Mouse (Mus musculus): ENCODE measurements around the gene Atp6ap2. TPM values are rescaled to one million over a fixed set of nuclear protein-coding genes. Genes with fewer than 3 reads are reported as not detected.
"Not testable (repeated sequence)": the region's sequence is repeated elsewhere in the genome, so short reads cannot be mapped to it uniquely, and the experiment has no call there.

Gene Atp6ap2
- polyA plus RNA-seq (2015; fragmentation: Nextera tagmentation; extraction: Ambion mirVana) = 63.0 and 69.7 TPM in 2 replicates

DNA sequence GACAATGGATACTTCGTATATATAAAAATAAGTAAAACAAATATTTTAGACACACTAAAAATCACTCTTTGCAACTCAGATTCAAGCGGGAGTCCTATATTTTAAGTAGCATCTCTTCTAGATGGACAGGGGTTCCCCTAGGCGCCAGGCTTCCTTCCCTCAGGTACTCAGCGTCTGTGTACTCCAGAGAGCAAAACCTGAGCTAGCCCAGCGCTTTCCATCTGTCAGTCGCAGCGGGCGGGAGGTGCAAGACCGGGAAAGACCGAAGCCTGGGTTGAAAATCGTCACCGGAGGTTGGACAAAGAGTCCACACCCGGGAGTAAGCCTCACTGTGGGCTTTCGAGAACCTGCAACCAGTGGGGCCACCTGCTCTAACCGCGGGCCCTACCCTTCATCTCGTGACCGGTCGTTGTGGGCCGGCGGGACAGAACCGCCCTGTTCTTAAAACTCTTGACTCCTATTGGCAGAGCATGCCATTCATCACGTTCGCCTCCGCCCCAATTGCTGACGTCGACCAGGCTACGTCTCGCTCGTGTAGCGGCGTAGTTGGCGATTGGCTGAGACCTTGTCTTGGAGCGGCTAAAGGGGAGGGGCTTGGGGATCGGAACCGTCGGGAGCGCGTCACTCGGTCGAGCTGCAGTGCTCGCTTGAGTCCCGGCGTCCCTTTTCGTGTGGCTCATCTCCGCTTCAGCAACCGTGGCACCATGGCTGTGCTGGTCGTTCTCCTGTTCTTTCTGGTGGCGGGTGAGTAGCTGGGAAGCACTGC is at the start of gene Atp6ap2:
Atp6ap2 (plus strand) TSS at position 610 of the 766 bp plus-strand sequence.
- H3K27ac ChIP-seq = peak within 1 kb of the TSS; percentile 79
- WGBS = 25% methylated on average over 49 of the region's 49 CpGs

DNA sequence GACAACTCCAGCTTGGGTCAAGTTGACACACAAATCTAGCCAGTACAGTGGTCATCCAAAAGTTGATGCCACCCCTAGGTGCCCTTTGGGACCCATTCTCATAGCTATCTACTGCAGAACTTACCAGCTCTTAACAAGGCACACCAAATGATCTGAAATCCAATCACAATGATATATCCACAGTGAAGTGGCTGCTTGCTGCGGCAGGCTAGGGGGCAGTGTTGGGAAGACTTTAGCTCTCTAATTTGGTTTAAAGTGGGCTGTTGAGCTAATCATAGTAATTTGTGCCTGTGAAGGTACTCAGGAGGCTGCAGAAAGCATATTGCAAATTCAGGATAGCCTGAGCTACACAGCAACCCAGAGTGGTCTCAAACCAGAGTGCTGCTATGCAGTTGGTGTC is 43.2 kb upstream of the Atp6ap2 start:
- Histone ChIP-seq H3K9me3 (no peaks in the 10 kb centered on the region), H3K4me1 (no peaks in the 10 kb centered on the region), H3K36me3 (no peaks in the 10 kb centered on the region), H3K4me3 (no peak overlapping the region), H3K27ac (no peak overlapping the region), H3K27me3 (no peaks in the 10 kb centered on the region), H3K4me2 (no peak overlapping the region), H3K9ac (no peak overlapping the region)
- no peak for ATAC-seq (ENCODE audit: insufficient number of reproducible peaks, insufficient read depth, low FRiP score, low TSS enrichment, low read depth)
- WGBS = 86% methylated on average over 1 of the region's 1 CpGs

More for the DNA sequence above, at the start of gene Atp6ap2:
- Histone ChIP-seq H3K9ac (peak within 1 kb of the TSS; percentile 81), H3K4me3 (peak within 1 kb of the TSS; percentile 66), H3K27me3 (peaks cover 15% of the 10 kb centered on the region), H3K9me3 (no peaks in the 10 kb centered on the region), H3K36me3 (no peaks in the 10 kb centered on the region), H3K4me2 (peak within 1 kb of the TSS; percentile 55), H3K4me1 (no peaks in the 10 kb centered on the region)
- ATAC-seq (ENCODE audit: insufficient number of reproducible peaks, insufficient read depth, low FRiP score, low TSS enrichment, low read depth) = peak; percentile 99

DNA sequence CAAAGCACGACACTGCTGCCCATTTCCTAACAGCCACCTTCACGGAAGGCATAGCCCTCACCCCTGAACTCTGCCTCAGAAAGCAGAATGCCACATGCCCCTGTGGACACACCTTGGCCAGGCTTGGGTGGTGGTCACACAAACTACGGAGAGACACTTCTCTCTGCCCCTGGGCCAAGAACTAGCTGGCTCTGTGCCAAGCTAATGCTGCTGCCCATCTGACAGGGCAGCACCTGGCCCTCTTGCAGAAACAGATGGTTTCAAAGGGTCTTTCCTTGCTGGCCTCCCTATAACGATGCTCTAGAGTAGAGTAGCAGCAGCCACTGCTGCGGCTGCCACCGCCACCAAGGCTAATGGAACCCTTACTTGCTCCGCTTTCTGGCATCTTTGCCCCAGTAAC is 30.5 kb upstream of the Atp6ap2 start:
- WGBS = 79% methylated on average over 7 of the region's 7 CpGs
- Histone ChIP-seq H3K36me3 (no peaks in the 10 kb centered on the region), H3K9me3 (no peaks in the 10 kb centered on the region), H3K27me3 (no peaks in the 10 kb centered on the region), H3K27ac (no peak overlapping the region), H3K9ac (no peak overlapping the region), H3K4me2 (no peak overlapping the region), H3K4me3 (no peak overlapping the region), H3K4me1 (no peaks in the 10 kb centered on the region)
- no peak for ATAC-seq (ENCODE audit: insufficient number of reproducible peaks, insufficient read depth, low FRiP score, low TSS enrichment, low read depth)

DNA sequence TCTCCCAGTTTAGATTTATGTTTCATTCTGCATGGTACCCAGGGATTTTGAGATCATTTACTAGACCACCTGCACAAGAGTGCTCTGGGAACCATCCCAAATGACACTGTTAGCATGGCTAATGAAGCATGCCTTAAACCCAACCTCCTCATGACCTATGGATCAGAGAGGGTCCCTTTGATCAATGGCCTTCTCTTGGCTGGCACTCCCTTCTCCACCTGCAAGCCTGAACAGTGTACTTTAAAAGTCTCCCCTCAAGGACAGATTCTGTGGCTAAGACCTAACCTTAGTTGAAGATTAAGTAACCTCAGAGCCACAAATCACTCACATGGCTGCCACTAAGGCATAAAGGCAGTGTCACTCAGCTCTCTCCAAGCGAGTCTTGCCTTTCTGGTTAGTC is 16.2 kb upstream of the Atp6ap2 start:
- Histone ChIP-seq H3K4me3 (no peak overlapping the region), H3K4me2 (no peak overlapping the region), H3K27me3 (peaks cover 14% of the 10 kb centered on the region; the same call in 1 of the 2 replicates), H3K4me1 (no peaks in the 10 kb centered on the region), H3K36me3 (no peaks in the 10 kb centered on the region), H3K27ac (no peak overlapping the region), H3K9me3 (no peaks in the 10 kb centered on the region), H3K9ac (no peak overlapping the region)
- WGBS = 75% methylated on average over 1 of the region's 1 CpGs
- no peak for ATAC-seq (ENCODE audit: insufficient number of reproducible peaks, insufficient read depth, low FRiP score, low TSS enrichment, low read depth)

DNA sequence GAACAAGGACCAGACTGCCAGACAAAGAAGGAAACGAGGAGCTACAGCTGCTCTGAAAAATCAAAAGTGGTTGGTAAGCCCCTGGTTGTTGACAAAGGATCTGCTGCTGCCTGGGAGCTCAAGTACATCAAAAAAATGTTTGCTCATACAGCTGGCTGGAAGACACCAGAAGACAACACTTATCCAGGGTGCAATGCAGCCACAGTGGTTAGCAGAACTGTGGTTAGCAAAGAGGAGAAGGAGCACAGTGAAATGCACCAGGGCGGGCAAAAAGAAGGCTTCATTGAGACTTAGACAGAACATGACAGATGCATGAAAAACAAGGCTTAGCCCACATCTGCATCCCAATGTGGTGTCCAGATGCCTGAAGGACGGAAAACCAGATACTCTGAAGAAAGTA is 9.7 kb upstream of the Atp6ap2 start:
- Histone ChIP-seq H3K9ac (no peak overlapping the region), H3K27me3 (peaks cover 15% of the 10 kb centered on the region), H3K9me3 (no peaks in the 10 kb centered on the region), H3K27ac (no peak overlapping the region), H3K36me3 (no peaks in the 10 kb centered on the region), H3K4me3 (no peak overlapping the region), H3K4me1 (no peaks in the 10 kb centered on the region), H3K4me2 (no peak overlapping the region)
- no peak for ATAC-seq (ENCODE audit: insufficient number of reproducible peaks, insufficient read depth, low FRiP score, low TSS enrichment, low read depth)
- 59% methylated on average over 3 of the region's 3 CpGs for WGBS

DNA sequence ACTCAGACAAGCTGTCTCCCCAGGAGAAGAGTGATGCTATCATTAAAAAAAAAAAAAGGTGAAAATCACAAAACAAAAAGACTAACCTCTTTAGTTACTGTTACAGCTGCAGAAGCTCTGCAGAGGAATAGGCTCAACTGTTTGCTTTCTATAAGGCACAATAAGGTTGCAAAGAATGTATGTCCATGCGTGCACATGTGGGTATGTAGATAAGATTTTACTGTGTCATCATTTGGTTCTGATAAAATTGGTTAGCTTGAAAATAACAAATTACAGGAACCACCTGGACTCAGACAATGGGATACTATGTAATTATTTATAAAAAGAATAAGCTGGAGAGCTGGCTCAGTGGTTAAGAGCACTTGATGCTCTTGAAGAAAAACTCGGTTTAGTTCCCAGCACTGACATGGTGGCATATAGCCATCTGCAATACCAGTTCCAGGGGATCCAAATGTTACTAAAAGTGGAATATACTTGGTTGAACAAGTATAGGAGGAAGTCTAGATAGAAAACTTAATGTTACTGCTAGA is 9.2 kb upstream of the Atp6ap2 start:
- H3K36me3 ChIP-seq = no peaks in the 10 kb centered on the region
- H3K4me2 ChIP-seq = no peak overlapping the region
- no peak overlapping the region for H3K4me3 ChIP-seq
- 74% methylated on average over 2 of the region's 2 CpGs for WGBS
- no peak overlapping the region for H3K27ac ChIP-seq
- H3K9ac ChIP-seq = no peak overlapping the region
- peaks cover 18% of the 10 kb centered on the region for H3K27me3 ChIP-seq
- no peak for ATAC-seq (ENCODE audit: insufficient number of reproducible peaks, insufficient read depth, low FRiP score, low TSS enrichment, low read depth)
- no peaks in the 10 kb centered on the region for H3K4me1 ChIP-seq
- no peaks in the 10 kb centered on the region for H3K9me3 ChIP-seq

DNA sequence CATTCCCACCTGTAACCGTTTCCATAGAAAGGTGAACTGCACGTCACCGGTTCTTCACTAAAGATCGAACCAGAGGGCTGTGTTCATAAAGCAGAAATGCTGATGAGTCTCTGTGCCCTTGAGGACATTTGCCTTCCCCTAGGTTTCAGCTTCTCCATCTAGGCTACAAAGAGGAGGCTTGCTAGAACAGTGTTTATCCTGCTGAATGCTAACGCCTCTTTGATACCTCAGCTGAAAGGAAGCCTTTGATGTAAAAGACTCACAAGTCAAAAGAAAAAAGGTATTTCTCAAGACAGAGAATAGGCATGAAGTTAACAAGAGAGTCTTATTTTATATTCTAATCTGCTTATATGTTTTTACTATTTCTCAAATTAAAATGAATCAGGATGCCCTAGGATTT is 4.3 kb upstream of the Atp6ap2 start:
- Histone ChIP-seq H3K4me2 (no peak overlapping the region), H3K4me1 (no peaks in the 10 kb centered on the region), H3K9me3 (no peaks in the 10 kb centered on the region), H3K27ac (no peak overlapping the region), H3K27me3 (peaks cover 12% of the 10 kb centered on the region), H3K9ac (no peak overlapping the region), H3K4me3 (no peak overlapping the region), H3K36me3 (no peaks in the 10 kb centered on the region)
- 83% methylated on average over 5 of the region's 5 CpGs for WGBS
- ATAC-seq (ENCODE audit: insufficient number of reproducible peaks, insufficient read depth, low FRiP score, low TSS enrichment, low read depth) = no peak

DNA sequence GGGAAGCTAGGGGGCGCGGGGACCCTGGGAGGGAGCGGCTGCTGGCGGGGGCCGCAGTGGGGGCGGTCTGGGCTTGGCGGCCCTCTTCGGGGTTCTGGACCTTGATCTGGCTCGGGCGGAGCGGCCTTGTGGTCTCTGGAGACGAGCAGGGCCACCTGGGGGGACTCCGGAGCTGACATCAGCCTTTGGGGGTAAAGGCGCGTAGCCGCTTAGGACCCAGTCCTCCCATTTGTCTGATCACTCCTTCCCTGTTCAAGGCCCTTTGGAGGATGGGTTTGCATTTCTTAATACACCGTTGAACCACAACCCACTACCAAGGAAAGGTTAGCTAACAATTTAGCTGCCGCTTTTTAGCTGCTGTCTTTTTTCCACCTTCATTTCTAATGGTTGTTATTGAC is 356 bp downstream of the Atp6ap2 start:
- peak overlapping the region; percentile 81 for H3K9ac ChIP-seq
- H3K4me2 ChIP-seq = peak overlapping the region; percentile 55
- H3K27ac ChIP-seq = peak overlapping the region; percentile 79
- H3K9me3 ChIP-seq = no peaks in the 10 kb centered on the region
- no peaks in the 10 kb centered on the region for H3K36me3 ChIP-seq
- no peak for ATAC-seq (ENCODE audit: insufficient number of reproducible peaks, insufficient read depth, low FRiP score, low TSS enrichment, low read depth)
- 22% methylated on average over 18 of the region's 18 CpGs for WGBS
- no peaks in the 10 kb centered on the region for H3K4me1 ChIP-seq
- peak overlapping the region; percentile 66 for H3K4me3 ChIP-seq
- H3K27me3 ChIP-seq = peaks cover 10% of the 10 kb centered on the region; the same call in 1 of the 2 replicates

DNA sequence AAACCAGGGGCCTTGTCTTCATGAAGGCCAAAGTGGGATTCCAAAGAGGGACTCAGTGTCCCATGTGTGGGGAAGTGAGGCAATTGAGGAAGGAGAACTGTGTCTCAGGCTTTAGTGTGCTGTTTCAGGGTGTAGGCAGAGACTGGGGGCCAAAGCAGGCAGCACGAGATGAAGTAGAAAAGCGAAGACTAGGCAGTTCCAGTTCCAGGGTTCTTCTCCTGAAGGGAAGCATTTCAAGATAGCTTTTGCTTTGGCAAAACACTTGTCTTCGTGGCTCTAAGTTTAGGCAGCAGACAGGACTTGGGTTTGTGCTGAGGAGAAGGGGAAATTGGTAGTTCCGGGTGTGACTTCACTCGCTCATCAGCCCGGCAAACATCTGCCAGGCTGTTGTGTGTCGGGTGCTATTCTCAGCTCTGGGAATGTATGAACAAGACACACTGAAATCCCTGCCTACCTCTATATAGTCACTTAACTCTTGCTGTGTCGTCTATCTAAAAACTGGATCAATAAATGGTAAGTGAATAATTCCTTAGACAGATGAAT is 3.9 kb downstream of the Atp6ap2 start:
- no peak overlapping the region for H3K9ac ChIP-seq
- H3K27me3 ChIP-seq = peaks cover 8% of the 10 kb centered on the region; the same call in 1 of the 2 replicates
- no peaks in the 10 kb centered on the region for H3K9me3 ChIP-seq
- no peak overlapping the region for H3K4me3 ChIP-seq
- 87% methylated on average over 8 of the region's 8 CpGs for WGBS
- no peak overlapping the region for H3K27ac ChIP-seq
- ATAC-seq (ENCODE audit: insufficient number of reproducible peaks, insufficient read depth, low FRiP score, low TSS enrichment, low read depth) = no peak
- no peaks in the 10 kb centered on the region for H3K4me1 ChIP-seq
- no peaks in the 10 kb centered on the region for H3K36me3 ChIP-seq
- H3K4me2 ChIP-seq = no peak overlapping the region

DNA sequence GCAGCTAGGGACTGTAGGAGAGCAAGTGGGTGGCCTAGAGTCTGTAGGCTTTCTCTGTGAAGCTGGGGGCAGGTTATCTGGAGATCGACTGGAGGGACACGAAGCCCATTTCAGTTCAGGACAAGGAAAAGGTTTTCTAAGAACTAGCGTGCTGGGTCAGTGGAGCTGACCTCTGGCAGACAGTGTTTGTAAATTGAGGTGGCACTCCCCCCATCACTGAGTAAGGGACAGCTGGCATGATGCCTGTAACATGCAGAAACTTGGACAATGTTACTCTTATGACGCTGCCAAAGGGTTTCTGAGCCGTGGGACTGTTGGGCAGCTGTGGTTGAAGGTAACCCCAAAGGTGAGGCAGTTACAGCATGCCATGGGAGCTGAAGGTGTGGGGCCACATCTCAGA is 4.4 kb downstream of the Atp6ap2 start:
- no peaks in the 10 kb centered on the region for H3K4me1 ChIP-seq
- H3K9me3 ChIP-seq = no peaks in the 10 kb centered on the region
- H3K9ac ChIP-seq = no peak overlapping the region
- H3K27me3 ChIP-seq = peaks cover 8% of the 10 kb centered on the region; the same call in 1 of the 2 replicates
- H3K4me3 ChIP-seq = no peak overlapping the region
- peaks cover 5% of the 10 kb centered on the region; the same call in 1 of the 2 replicates for H3K36me3 ChIP-seq
- 82% methylated on average over 5 of the region's 5 CpGs for WGBS
- H3K4me2 ChIP-seq = no peak overlapping the region
- no peak for ATAC-seq (ENCODE audit: insufficient number of reproducible peaks, insufficient read depth, low FRiP score, low TSS enrichment, low read depth)
- no peak overlapping the region for H3K27ac ChIP-seq

DNA sequence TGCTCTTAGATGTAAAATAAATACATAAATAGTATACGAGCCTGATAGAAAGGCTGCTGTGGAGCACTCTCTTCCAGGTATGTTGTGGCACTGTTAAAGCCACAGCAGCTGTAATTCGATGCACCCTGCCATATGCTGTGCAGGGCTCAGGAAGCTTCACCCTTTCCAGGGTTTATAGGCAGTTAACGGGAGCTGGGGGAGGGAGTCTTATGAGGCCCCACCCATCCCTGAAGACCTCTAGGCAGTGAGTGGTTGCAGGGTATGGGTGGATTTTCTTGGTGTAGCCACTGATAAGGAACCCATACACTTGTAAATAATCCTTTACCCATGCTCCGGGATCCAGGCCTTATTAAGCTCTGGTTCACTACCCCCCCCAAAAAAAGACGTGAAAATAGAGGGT is 6.2 kb downstream of the Atp6ap2 start:
- Histone ChIP-seq H3K27me3 (peaks cover 3% of the 10 kb centered on the region; the same call in 1 of the 2 replicates), H3K4me2 (no peak overlapping the region), H3K27ac (no peak overlapping the region), H3K9me3 (no peaks in the 10 kb centered on the region), H3K36me3 (peaks cover 14% of the 10 kb centered on the region), H3K9ac (no peak overlapping the region), H3K4me1 (no peaks in the 10 kb centered on the region), H3K4me3 (no peak overlapping the region)
- WGBS = 74% methylated on average over 5 of the region's 5 CpGs
- no peak for ATAC-seq (ENCODE audit: insufficient number of reproducible peaks, insufficient read depth, low FRiP score, low TSS enrichment, low read depth)

DNA sequence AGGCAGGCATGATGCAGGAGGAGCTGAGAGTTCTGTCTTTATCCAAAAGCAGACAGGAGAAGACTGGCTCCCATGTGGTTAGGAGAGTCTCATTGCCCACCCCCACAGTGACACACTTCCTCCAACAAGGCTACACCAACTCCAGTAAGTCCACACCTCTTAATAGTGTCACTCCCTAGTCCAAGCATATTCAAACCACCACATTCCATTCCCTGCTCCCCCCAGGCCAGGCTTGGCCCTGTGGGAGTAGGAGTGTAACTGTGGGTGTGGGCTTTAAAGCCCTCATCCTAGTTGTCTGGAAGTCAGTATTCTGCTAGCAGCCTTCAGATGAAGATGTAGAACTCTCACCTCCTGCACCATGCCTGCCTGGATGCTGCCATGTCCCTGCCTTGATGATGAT is 22.9 kb downstream of the Atp6ap2 start:
- not testable (repeated sequence) for H3K27ac ChIP-seq; H3K9ac ChIP-seq; ATAC-seq (ENCODE audit: insufficient number of reproducible peaks, insufficient read depth, low FRiP score, low TSS enrichment, low read depth); H3K9me3 ChIP-seq; H3K4me2 ChIP-seq; H3K4me1 ChIP-seq; H3K4me3 ChIP-seq
- peaks cover 13% of the 10 kb centered on the region for H3K36me3 ChIP-seq
- H3K27me3 ChIP-seq = peaks cover 16% of the 10 kb centered on the region; the same call in 1 of the 2 replicates

Measured in embryonic facial prominence, embryonic 13.5 days (tissue).